Mouse (Mus musculus) megakaryocyte, embryonic 14.5 days (primary cell): ENCODE data around the gene Carmil2.

Source experiments
- FLI1 ChIP-seq: IDR thresholded peaks from 2 replicates; pipeline ENCODE4 v1.6.1; 2012; ENCODE audit warnings: low read length, inconsistent platforms, mixed read lengths
- GATA1 ChIP-seq: IDR thresholded peaks from 3 replicates; pipeline ENCODE4 v1.6.1; 2012; ENCODE audit warnings: mixed read lengths, low read length, inconsistent platforms, borderline replicate concordance

GRCm38 (mm10) chr8:105657641-105658040 is 28.4 kb upstream of the Carmil2 start:
- TF ChIP-seq FLI1 (no peak), GATA1 (no peak)
